Mouse (Mus musculus): ENCODE data around the gene Bag5. TPM values are rescaled to one million over a fixed set of nuclear protein-coding genes. Genes with fewer than 3 reads are reported as not detected.
A peak's percentile ranks its signal among the peaks of the same experiment; 100 is the strongest.

Bag5 gene
- polyA plus RNA-seq (2014; fragmentation: Nextera tagmentation; extraction: Ambion mirVana) = 59.0 and 61.5 TPM in 2 replicates

GRCm38 (mm10) chr12:111713004-111713651 is at the start of gene Bag5, which contains the start of gene Apopt1:
Gene Bag5, minus strand, starts transcription at chr12:111713257.
Gene Apopt1, plus strand, starts transcription at chr12:111713261.
- Histone ChIP-seq H3K4me1 (ENCODE audit: control insufficient read depth, insufficient read depth, low read length) (peaks cover 12% of the 10 kb centered on the region), H3K4me2 (ENCODE audit: low read depth, low read length) (peak within 1 kb of the TSS; percentile 78), H3K27me3 (replicated peaks; ENCODE audit: control insufficient read depth, insufficient read depth, low read length) (no peaks in the 10 kb centered on the region), H3K9ac (ENCODE audit: low read depth, low read length) (peak within 1 kb of the TSS; percentile 90), H3K27ac (replicated peaks; ENCODE audit: low read depth, low read length) (peak within 1 kb of the TSS; percentile 65), H3K9me3 (ENCODE audit: control insufficient read depth, low read length) (no peaks in the 10 kb centered on the region), H3K4me3 (ENCODE audit: low read depth, low read length) (peak within 1 kb of the TSS; percentile 71), H3K36me3 (ENCODE audit: control insufficient read depth, insufficient read depth, low read length) (peaks cover 37% of the 10 kb centered on the region)
- WGBS = under 1% methylated on average over 51 of the region's 86 CpGs
- DNase-seq (ENCODE audit: low spot score) (peak; percentile 96), ATAC-seq (ENCODE audit: low read depth) (peak; percentile 96)

- H3K9me3 ChIP-seq (ENCODE audit: control insufficient read depth, low read length) = no peaks in the 10 kb centered on the region
- ATAC-seq (ENCODE audit: low read depth) (no peak), DNase-seq (ENCODE audit: low spot score) (no peak)
- H3K27ac ChIP-seq (replicated peaks; ENCODE audit: low read depth, low read length) = peak overlapping the region; percentile 45; the same call in 1 of the 2 replicates
- WGBS = 57% methylated on average over 7 of the region's 7 CpGs
- H3K4me1 ChIP-seq (ENCODE audit: control insufficient read depth, insufficient read depth, low read length) = peaks cover 21% of the 10 kb centered on the region
- no peaks in the 10 kb centered on the region for H3K27me3 ChIP-seq (replicated peaks; ENCODE audit: control insufficient read depth, insufficient read depth, low read length)
- peaks cover 17% of the 10 kb centered on the region; the same call in 1 of the 2 replicates for H3K36me3 ChIP-seq (ENCODE audit: control insufficient read depth, insufficient read depth, low read length)
- peak overlapping the region; percentile 95; the same call in 1 of the 2 replicates for H3K9ac ChIP-seq (ENCODE audit: low read depth, low read length)
- H3K4me3 ChIP-seq (ENCODE audit: low read depth, low read length) = peak overlapping the region; percentile 87
- peak overlapping the region; percentile 93 for H3K4me2 ChIP-seq (ENCODE audit: low read depth, low read length)
These were observed 47.4 kb upstream of the Bag5 start for GRCm38 (mm10) chr12:111760306-111760908.

- Histone ChIP-seq H3K27ac (replicated peaks; ENCODE audit: low read depth, low read length) (peak overlapping the region; percentile 89), H3K4me1 (ENCODE audit: control insufficient read depth, insufficient read depth, low read length) (peaks cover 21% of the 10 kb centered on the region), H3K4me3 (ENCODE audit: low read depth, low read length) (peak overlapping the region; percentile 87), H3K36me3 (ENCODE audit: control insufficient read depth, insufficient read depth, low read length) (peaks cover 17% of the 10 kb centered on the region; the same call in 1 of the 2 replicates), H3K9ac (ENCODE audit: low read depth, low read length) (peak overlapping the region; percentile 95), H3K27me3 (replicated peaks; ENCODE audit: control insufficient read depth, insufficient read depth, low read length) (no peaks in the 10 kb centered on the region), H3K4me2 (ENCODE audit: low read depth, low read length) (peak overlapping the region; percentile 93), H3K9me3 (ENCODE audit: control insufficient read depth, low read length) (no peaks in the 10 kb centered on the region)
- ATAC-seq (ENCODE audit: low read depth) = peak; percentile 44
- DNase-seq (ENCODE audit: low spot score) = peak; percentile 55
- 2% methylated on average over 34 of the region's 35 CpGs for WGBS
These were observed 46.4 kb upstream of the Bag5 start for GRCm38 (mm10) chr12:111759176-111760061.

GRCm38 (mm10) chr12:111758381-111759175 is 45.5 kb upstream of the Bag5 start, which contains the start of gene Klc1:
Gene Klc1, plus strand, starts transcription at chr12:111758849.
- no peaks in the 10 kb centered on the region for H3K9me3 ChIP-seq (ENCODE audit: control insufficient read depth, low read length)
- peaks cover 21% of the 10 kb centered on the region for H3K4me1 ChIP-seq (ENCODE audit: control insufficient read depth, insufficient read depth, low read length)
- WGBS = 0% methylated on average over 22 of the region's 85 CpGs
- peak within 1 kb of the TSS; percentile 95 for H3K9ac ChIP-seq (ENCODE audit: low read depth, low read length)
- peak; percentile 68 for ATAC-seq (ENCODE audit: low read depth)
- peaks cover 11% of the 10 kb centered on the region; the same call in 1 of the 2 replicates for H3K36me3 ChIP-seq (ENCODE audit: control insufficient read depth, insufficient read depth, low read length)
- peak within 1 kb of the TSS; percentile 89 for H3K27ac ChIP-seq (replicated peaks; ENCODE audit: low read depth, low read length)
- H3K4me3 ChIP-seq (ENCODE audit: low read depth, low read length) = peak within 1 kb of the TSS; percentile 87
- peak; percentile 80 for DNase-seq (ENCODE audit: low spot score)
- no peaks in the 10 kb centered on the region for H3K27me3 ChIP-seq (replicated peaks; ENCODE audit: control insufficient read depth, insufficient read depth, low read length)
- H3K4me2 ChIP-seq (ENCODE audit: low read depth, low read length) = peak within 1 kb of the TSS; percentile 93

GRCm38 (mm10) chr12:111757561-111758325 is 44.7 kb upstream of the Bag5 start:
- WGBS = 46% methylated on average over 10 of the region's 10 CpGs
- Histone ChIP-seq H3K36me3 (ENCODE audit: control insufficient read depth, insufficient read depth, low read length) (0 out of 2 replicates have a peak, but pooled peaks cover 4% of the 10 kb centered on the region), H3K4me2 (ENCODE audit: low read depth, low read length) (peak overlapping the region; percentile 93), H3K9me3 (ENCODE audit: control insufficient read depth, low read length) (no peaks in the 10 kb centered on the region), H3K27me3 (replicated peaks; ENCODE audit: control insufficient read depth, insufficient read depth, low read length) (no peaks in the 10 kb centered on the region), H3K4me1 (ENCODE audit: control insufficient read depth, insufficient read depth, low read length) (peaks cover 21% of the 10 kb centered on the region), H3K27ac (replicated peaks; ENCODE audit: low read depth, low read length) (peak overlapping the region; percentile 89), H3K9ac (ENCODE audit: low read depth, low read length) (peak overlapping the region; percentile 95), H3K4me3 (ENCODE audit: low read depth, low read length) (peak overlapping the region; percentile 87)
- DNase-seq (ENCODE audit: low spot score) = no peak
- no peak for ATAC-seq (ENCODE audit: low read depth)

- Histone ChIP-seq H3K27me3 (replicated peaks; ENCODE audit: control insufficient read depth, insufficient read depth, low read length) (no peaks in the 10 kb centered on the region), H3K27ac (replicated peaks; ENCODE audit: low read depth, low read length) (no peak overlapping the region), H3K4me2 (ENCODE audit: low read depth, low read length) (no peak overlapping the region), H3K4me3 (ENCODE audit: low read depth, low read length) (no peak overlapping the region), H3K36me3 (ENCODE audit: control insufficient read depth, insufficient read depth, low read length) (no peaks in the 10 kb centered on the region), H3K9me3 (ENCODE audit: control insufficient read depth, low read length) (no peaks in the 10 kb centered on the region), H3K4me1 (ENCODE audit: control insufficient read depth, insufficient read depth, low read length) (peaks cover 21% of the 10 kb centered on the region), H3K9ac (ENCODE audit: low read depth, low read length) (no peak overlapping the region)
- ATAC-seq (ENCODE audit: low read depth) (no peak), DNase-seq (ENCODE audit: low spot score) (no peak)
- WGBS = 33% methylated on average over 5 of the region's 5 CpGs
These were observed 43.6 kb upstream of the Bag5 start for GRCm38 (mm10) chr12:111756698-111757082.

GRCm38 (mm10) chr12:111756082-111756697 is 43.1 kb upstream of the Bag5 start:
- no peaks in the 10 kb centered on the region for H3K27me3 ChIP-seq (replicated peaks; ENCODE audit: control insufficient read depth, insufficient read depth, low read length)
- H3K4me2 ChIP-seq (ENCODE audit: low read depth, low read length) = no peak overlapping the region
- no peaks in the 10 kb centered on the region for H3K9me3 ChIP-seq (ENCODE audit: control insufficient read depth, low read length)
- ATAC-seq (ENCODE audit: low read depth) (no peak), DNase-seq (ENCODE audit: low spot score) (no peak)
- no peaks in the 10 kb centered on the region for H3K36me3 ChIP-seq (ENCODE audit: control insufficient read depth, insufficient read depth, low read length)
- H3K9ac ChIP-seq (ENCODE audit: low read depth, low read length) = no peak overlapping the region
- H3K4me3 ChIP-seq (ENCODE audit: low read depth, low read length) = no peak overlapping the region
- 56% methylated on average over 4 of the region's 4 CpGs for WGBS
- H3K4me1 ChIP-seq (ENCODE audit: control insufficient read depth, insufficient read depth, low read length) = peaks cover 21% of the 10 kb centered on the region
- H3K27ac ChIP-seq (replicated peaks; ENCODE audit: low read depth, low read length) = no peak overlapping the region
